Mouse (Mus musculus) fat pad, adult 2 months (tissue): ENCODE results near the gene Tnfrsf1b.

Experiments used
- DNase-seq: peaks from one replicate; pipeline ENCODE4 v3.0.0-alpha.2; 2011; ENCODE audit warnings: low read depth, low spot score; ENCODE audit errors: extremely low read depth

Tnfrsf1b gene

DNA sequence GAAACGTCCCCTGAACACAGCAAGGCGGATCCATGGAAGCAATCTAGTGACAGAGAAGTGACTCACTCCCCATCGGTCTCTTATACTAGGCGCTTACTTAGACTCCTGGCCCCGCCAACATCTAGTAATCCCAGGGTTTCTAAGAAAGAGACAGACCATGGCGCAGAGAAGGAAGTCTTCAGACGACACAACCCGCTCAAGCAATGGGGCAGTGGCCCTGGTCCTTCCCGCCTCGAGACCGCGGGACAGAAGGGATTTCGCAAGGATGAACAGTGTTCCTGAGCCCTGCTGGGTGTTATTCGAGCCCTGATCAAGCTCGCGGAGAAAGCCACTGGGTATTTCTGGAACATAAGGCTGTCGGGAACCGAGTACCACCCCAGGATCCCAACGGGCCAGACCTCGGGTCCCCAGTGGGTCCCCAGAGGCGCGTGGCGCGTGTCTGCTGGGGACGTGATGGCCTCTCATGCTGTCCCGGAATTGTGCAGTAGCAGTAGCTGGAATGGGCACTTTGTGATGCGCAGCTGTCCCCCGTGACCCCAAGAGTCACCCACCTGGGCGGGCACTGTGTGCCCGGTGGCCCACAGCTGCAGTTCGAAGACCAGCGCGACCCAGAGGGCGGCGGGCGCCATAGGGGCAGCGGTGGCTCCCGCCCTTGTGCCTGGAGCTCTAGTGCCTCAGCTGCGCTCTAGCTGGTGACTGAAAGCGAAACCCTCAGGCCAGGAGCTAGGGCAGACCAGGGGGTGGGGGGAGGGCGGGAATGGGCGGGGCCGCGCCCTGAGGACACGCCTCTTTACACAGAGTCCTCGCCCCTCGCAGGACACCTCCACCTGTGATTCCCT lies at the start of gene Tnfrsf1b:
TSS of gene Tnfrsf1b (minus strand) at position 698 of the 839 bp plus-strand sequence.
- DNase-seq = no peak

DNA sequence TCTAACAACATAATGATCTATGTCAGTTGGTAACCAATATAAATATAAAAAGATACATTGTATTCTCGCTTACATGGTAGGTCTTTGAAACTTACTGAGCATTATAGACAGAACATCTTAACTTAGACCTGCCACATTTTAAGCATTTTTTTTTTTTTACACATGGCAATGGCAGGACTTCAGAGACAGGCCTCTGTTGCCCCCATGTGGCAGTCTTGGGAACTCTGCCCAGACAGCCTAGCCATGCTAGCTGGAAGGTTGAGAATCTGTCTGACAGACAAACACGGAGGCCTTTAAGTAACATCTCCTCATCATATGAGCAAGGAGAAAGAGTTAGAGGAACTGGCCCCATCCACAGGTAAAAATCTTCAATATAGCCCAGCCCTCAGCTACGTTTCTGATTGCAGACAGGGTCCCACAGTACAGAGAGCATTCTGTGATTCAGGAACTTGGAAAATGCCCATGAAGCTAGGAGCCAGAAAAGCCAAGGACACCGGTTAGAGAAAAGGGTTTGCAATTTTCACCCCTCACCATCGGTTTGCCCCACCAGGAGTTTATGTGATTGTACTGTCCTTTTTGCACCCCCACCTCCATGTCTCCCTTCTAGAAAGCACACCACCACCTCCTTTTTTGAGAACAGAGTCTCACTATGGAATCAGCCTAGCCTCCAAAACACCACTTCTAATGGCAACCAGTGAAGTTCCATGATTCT lies 49.1 kb upstream of the Tnfrsf1b start:
- DNase-seq = no peak

DNA sequence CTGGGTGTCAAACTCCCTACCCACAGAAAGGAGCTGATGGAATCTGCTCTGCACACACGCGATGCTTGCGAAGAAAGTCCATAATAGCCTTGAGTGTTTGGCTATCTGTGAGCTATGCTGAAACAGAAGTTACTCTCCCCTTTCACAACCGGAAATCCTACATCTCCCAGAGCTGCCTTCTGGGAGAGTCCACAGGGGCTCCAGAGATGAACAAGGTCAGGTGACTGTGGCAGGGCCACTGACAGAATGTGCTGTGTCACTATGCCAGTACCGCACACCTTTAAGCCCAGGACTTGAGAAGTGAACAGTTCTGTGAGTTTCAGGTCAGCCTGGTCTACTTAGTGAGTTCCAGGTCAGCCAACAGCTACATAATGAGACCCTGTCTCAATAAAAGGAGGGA lies 47.9 kb upstream of the Tnfrsf1b start:
- no peak for DNase-seq

- DNase-seq = peak; percentile 63
Observed at GRCm38 (mm10) chr4:145286369-145287120, 39.9 kb upstream of the Tnfrsf1b start.

- no peak for DNase-seq
Observed at GRCm38 (mm10) chr4:145284675-145285074, 38.0 kb upstream of the Tnfrsf1b start.

GRCm38 (mm10) chr4:145283441-145283840 lies 36.8 kb upstream of the Tnfrsf1b start:
- no peak for DNase-seq

- peak; percentile 59 for DNase-seq
Observed at GRCm38 (mm10) chr4:145280966-145281365, 34.3 kb upstream of the Tnfrsf1b start.

DNA sequence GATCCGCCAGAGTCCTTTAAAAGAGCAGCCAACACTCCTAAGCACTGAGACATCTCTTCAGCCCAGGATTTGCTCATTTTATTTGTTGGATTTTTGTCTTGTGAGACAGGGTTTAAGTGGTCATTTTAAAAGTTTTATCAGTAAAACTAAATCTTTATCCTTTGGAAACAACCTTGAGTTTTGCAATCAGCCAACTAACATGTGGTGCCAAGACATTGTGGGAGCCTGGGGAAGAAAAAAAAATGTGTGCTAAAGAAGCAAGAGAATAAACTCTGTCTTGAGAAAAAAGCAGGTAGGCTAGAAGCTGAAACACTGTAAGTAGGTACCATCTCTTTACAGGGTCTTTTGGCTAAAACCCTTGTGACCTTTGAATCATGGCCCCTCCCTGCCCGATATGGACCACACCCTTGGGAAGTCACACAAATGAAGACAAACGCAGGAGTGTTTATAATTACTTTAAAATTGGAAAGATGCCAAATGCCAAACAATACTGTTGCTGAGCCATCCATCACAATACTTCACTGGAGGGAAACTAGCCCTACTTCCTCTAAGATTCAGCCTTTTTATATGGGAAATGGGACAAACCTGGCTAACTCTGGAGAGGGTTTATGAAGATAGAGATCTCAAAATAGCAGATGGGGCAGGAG lies 32.2 kb upstream of the Tnfrsf1b start:
- DNase-seq = peak; percentile 14

DNA sequence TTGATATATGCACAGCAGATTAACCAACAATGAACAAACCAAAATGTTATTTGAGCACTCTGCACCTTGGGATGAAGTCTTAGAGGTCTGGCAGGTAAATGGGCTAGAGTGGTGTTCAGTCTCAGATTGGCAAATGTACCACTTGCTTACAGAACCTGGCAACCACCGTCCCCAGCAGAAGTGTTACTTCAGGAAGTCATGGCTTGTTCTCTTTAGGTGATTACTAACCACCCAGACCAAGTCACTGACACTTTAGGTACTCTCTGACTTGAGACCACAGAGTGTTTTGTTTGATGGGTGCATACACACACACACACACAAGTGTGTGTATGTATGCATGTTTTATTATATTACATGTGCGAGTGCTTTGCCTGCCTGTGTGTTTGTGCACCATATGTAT lies 31.6 kb upstream of the Tnfrsf1b start:
- no peak for DNase-seq

- DNase-seq = no peak
Observed at GRCm38 (mm10) chr4:145276368-145277249, 29.9 kb upstream of the Tnfrsf1b start.

DNA sequence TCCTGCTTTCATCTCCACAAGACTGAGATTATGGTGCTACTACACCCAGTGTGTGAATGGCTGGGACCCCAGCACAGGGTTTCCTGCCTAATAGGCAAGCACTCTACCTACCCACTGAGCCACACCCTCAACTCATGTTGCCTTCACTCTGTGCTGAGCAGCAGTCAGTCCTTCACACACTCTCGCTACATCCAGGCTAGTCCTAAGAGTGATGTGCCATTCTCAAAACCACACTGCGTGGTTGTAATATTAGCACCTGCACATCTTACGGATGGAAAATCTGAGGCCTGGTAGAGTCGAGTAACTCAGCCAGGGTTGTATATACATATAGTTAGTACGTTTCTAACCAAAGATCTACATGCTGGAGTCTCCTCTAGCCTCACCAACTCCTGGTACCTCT lies 28.2 kb upstream of the Tnfrsf1b start:
- no peak for DNase-seq

- no peak for DNase-seq
Observed at GRCm38 (mm10) chr4:145273923-145274322, 27.3 kb upstream of the Tnfrsf1b start.

- no peak for DNase-seq
Observed at GRCm38 (mm10) chr4:145272763-145273162, 26.1 kb upstream of the Tnfrsf1b start.

- no peak for DNase-seq
Observed at GRCm38 (mm10) chr4:145271634-145272033, 25.0 kb upstream of the Tnfrsf1b start.

GRCm38 (mm10) chr4:145270136-145270535 lies 23.5 kb upstream of the Tnfrsf1b start:
- DNase-seq = no peak

- no peak for DNase-seq
Observed at GRCm38 (mm10) chr4:145267631-145268110, 21.0 kb upstream of the Tnfrsf1b start.

- no peak for DNase-seq
Observed at GRCm38 (mm10) chr4:145266505-145266904, 19.8 kb upstream of the Tnfrsf1b start.

DNA sequence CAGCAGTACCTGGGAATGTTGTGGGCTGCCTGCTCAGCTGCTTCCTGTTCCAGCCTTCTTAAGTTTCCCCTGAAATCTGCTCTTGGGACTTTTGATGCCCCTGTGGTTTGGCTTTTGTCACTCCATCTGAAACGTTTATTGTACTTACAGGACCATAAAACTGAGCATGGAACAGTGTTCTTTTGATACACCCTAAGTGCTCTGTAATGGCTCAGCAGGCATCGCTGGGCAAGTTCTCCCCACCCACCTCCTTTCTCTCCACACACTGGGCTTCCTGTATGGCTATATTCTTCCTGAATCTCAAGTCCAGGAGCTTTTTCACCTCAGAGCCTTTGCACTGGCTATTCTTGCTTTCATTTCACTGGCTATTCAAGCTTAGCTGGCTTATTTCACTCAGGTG lies 18.1 kb upstream of the Tnfrsf1b start:
- no peak for DNase-seq

GRCm38 (mm10) chr4:145263583-145263982 lies 16.9 kb upstream of the Tnfrsf1b start:
- no peak for DNase-seq

DNA sequence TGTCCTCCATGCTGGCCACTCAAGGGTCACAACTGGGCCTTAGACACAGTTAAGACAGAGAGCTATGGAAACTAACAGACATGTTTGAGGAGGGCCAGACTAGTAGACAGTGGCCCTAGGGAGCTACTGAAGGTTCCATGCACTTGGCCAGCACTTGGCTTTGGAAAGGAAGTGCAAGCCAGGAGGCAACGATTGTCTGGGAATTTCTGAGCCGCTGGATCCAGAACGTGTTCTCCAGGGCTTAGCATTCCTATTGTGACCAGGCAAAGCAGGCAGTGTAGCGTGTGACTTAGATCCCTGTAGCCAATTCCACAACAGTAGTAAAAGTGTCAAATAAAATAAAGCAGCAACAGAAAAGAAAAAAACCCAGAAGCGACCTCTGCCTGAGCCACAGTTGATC lies 14.1 kb upstream of the Tnfrsf1b start:
- DNase-seq = no peak
